Mouse (Mus musculus) forebrain, postnatal 0 days (tissue): Measurements from ENCODE around the gene Cstb. TPM values are rescaled to one million over a fixed set of nuclear protein-coding genes. Genes with fewer than 3 reads are reported as not detected.

Experiments
- ATAC-seq: fragments of 200-750 bp; cut with Nextera tagmentation; 2 replicates; pipeline ENCODE4 v1.8.0; 2017; ENCODE audit warnings: mild to moderate bottlenecking, moderate library complexity
- DNase-seq: peaks from one replicate; pipeline ENCODE4 v3.0.0-alpha.2; 2015
- H3K27ac ChIP-seq: fragments of 300-500 bp; sonication (generic); 2 replicates; pipeline ENCODE4 v1.5.1; 2014; ENCODE audit warnings: low read depth, mild to moderate bottlenecking, antibody characterized with exemption, low read length, moderate library complexity, mixed read lengths
- H3K27me3 ChIP-seq: fragments of 300-500 bp; sonication (generic); 2 replicates; pipeline ENCODE4 v1.6.1; 2014; ENCODE audit warnings: mild to moderate bottlenecking, low read length, mixed read lengths; ENCODE audit not compliant: insufficient read depth
- H3K36me3 ChIP-seq: fragments of 300-500 bp; sonication (generic); 2 replicates; pipeline ENCODE4 v1.6.1; 2014; ENCODE audit warnings: mild to moderate bottlenecking, moderate library complexity; ENCODE audit not compliant: insufficient read depth
- H3K4me1 ChIP-seq: fragments of 300-500 bp; sonication (generic); 2 replicates; pipeline ENCODE4 v1.6.1; 2014; ENCODE audit warnings: antibody characterized with exemption; ENCODE audit not compliant: insufficient read depth
- H3K4me2 ChIP-seq: fragments of 300-500 bp; sonication (generic); 2 replicates; pipeline ENCODE4 v1.6.1; 2014; ENCODE audit warnings: low read depth, mild to moderate bottlenecking, moderate library complexity
- H3K4me3 ChIP-seq: fragments of 300-500 bp; sonication (generic); 2 replicates; pipeline ENCODE4 v1.5.1; 2014; ENCODE audit warnings: low read depth, low read length, mixed read lengths
- H3K9ac ChIP-seq: fragments of 300-500 bp; sonication (generic); 2 replicates; pipeline ENCODE4 v1.6.1; 2014; ENCODE audit warnings: mild to moderate bottlenecking
- H3K9me3 ChIP-seq: fragments of 300-500 bp; sonication (generic); 2 replicates; pipeline ENCODE4 v1.6.1; 2016; ENCODE audit warnings: low read length
- CTCF ChIP-seq: sonication (generic); IDR thresholded peaks from 2 replicates; pipeline ENCODE4 v1.5.1; 2016; ENCODE audit warnings: antibody characterized with exemption, control low read depth, low read depth
- WGBS: fragments of 180-500 bp; shearing (Covaris S2); extraction: QIAGEN DNeasy Blood & Tissue Kit; methylation state at CpG from one replicate; pipeline ENCODE4 v1.1.7; 2014; 5-methylcytosine and 5-hydroxymethylcytosine counted together
- polyA plus RNA-seq: library from polyadenylated mRNA; unstranded; fragments of >200 nt; fragmentation: Nextera tagmentation; extraction: Ambion mirVana; gene quantifications from 2 replicates; pipeline ENCODE4 v1.2.1, GENCODE M21; 2015
- total RNA-seq: library from RNA; depleted of rRNA; stranded (reverse); fragments of >200 nt; gene quantifications from 2 replicates; pipeline ENCODE4 v1.2.3, GENCODE M21; 2014

The Cstb gene
- total and polyA plus RNA-seq, 2 experiments from 2014 or later, result 55.2 to 147 TPM

GRCm38 (mm10) chr10:78446195-78446594, 20.7 kb downstream of the Cstb start:
- Histone ChIP-seq H3K4me1 (no peaks in the 10 kb centered on the region), H3K4me3 (no peak overlapping the region), H3K4me2 (no peak overlapping the region), H3K27me3 (no peaks in the 10 kb centered on the region), H3K9me3 (no peaks in the 10 kb centered on the region), H3K36me3 (peaks cover 66% of the 10 kb centered on the region), H3K27ac (no peak overlapping the region), H3K9ac (no peak overlapping the region)
- DNase-seq (no peak), ATAC-seq (no peak)
- no peak for TF ChIP-seq CTCF
- WGBS, result 100% methylated on average over 3 of the region's 3 CpGs

DNA sequence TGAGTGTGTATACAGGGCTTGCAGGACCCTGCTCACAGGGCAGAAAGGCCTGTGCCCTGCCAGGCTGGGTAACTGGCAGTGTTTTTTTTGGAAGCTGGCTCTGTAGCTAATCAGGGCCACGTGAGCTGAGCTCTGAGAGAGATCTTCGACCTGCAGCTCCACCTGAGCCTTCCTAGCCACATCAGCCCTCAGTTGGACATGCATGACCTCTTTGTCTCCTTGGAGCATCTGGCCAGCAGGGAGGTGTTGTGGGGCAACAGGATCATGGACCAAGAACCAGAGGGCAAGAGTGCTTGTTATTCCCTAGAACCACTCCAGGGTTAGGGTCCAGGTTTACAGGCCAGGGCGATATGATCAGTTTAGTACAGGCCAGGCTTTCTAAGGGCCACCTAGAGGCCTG, 21.9 kb downstream of the Cstb start:
- Histone ChIP-seq H3K4me1 (no peaks in the 10 kb centered on the region), H3K36me3 (peaks cover 61% of the 10 kb centered on the region), H3K4me3 (no peak overlapping the region), H3K4me2 (no peak overlapping the region), H3K27me3 (no peaks in the 10 kb centered on the region), H3K9me3 (no peaks in the 10 kb centered on the region), H3K27ac (no peak overlapping the region), H3K9ac (no peak overlapping the region)
- WGBS, result 93% methylated on average over 3 of the region's 3 CpGs
- TF ChIP-seq CTCF, result no peak
- ATAC-seq (no peak), DNase-seq (no peak)

- peaks cover 38% of the 10 kb centered on the region for H3K36me3 ChIP-seq
- no peak overlapping the region for H3K4me3 ChIP-seq
- H3K4me2 ChIP-seq, result no peak overlapping the region
- ATAC-seq (no peak; the same call in 1 of the 2 replicates), DNase-seq (no peak)
- WGBS, result 84% methylated on average over 5 of the region's 5 CpGs
- H3K9ac ChIP-seq, result no peak overlapping the region
- H3K4me1 ChIP-seq, result no peaks in the 10 kb centered on the region
- no peaks in the 10 kb centered on the region for H3K9me3 ChIP-seq
- no peaks in the 10 kb centered on the region for H3K27me3 ChIP-seq
- H3K27ac ChIP-seq, result no peak overlapping the region
- peak; percentile 41; the same call in 1 of the 2 replicates for TF ChIP-seq CTCF
Measured at GRCm38 (mm10) chr10:78450761-78451160, 25.3 kb downstream of the Cstb start.

- H3K9ac ChIP-seq, result no peak overlapping the region
- DNase-seq (no peak), ATAC-seq (peak; percentile 49)
- peaks cover 21% of the 10 kb centered on the region for H3K36me3 ChIP-seq
- no peaks in the 10 kb centered on the region for H3K27me3 ChIP-seq
- TF ChIP-seq CTCF, result no peak
- H3K9me3 ChIP-seq, result no peaks in the 10 kb centered on the region
- no peaks in the 10 kb centered on the region for H3K4me1 ChIP-seq
- H3K4me2 ChIP-seq, result no peak overlapping the region
- no peak overlapping the region for H3K4me3 ChIP-seq
- no peak overlapping the region for H3K27ac ChIP-seq
- 34% methylated on average over 4 of the region's 4 CpGs for WGBS
Measured at GRCm38 (mm10) chr10:78452641-78453040, 27.2 kb downstream of the Cstb start.

GRCm38 (mm10) chr10:78456696-78457095, 31.2 kb downstream of the Cstb start:
- WGBS, result 43% methylated on average over 13 of the region's 13 CpGs
- ATAC-seq (no peak), DNase-seq (peak; percentile 14)
- Histone ChIP-seq H3K4me2 (no peak overlapping the region), H3K27ac (no peak overlapping the region), H3K4me1 (no peaks in the 10 kb centered on the region), H3K27me3 (no peaks in the 10 kb centered on the region), H3K9me3 (no peaks in the 10 kb centered on the region), H3K4me3 (no peak overlapping the region), H3K9ac (0 out of 2 replicates have a peak overlapping the region, but pooled peaks have one; percentile 6), H3K36me3 (no peaks in the 10 kb centered on the region)
- TF ChIP-seq CTCF, result no peak

- WGBS, result 34% methylated on average over 9 of the region's 10 CpGs
- peak; percentile 13 for DNase-seq
- no peak overlapping the region for H3K27ac ChIP-seq
- no peak overlapping the region for H3K4me3 ChIP-seq
- H3K9me3 ChIP-seq, result no peaks in the 10 kb centered on the region
- H3K36me3 ChIP-seq, result no peaks in the 10 kb centered on the region
- H3K9ac ChIP-seq, result no peak overlapping the region
- no peaks in the 10 kb centered on the region for H3K27me3 ChIP-seq
- no peaks in the 10 kb centered on the region for H3K4me1 ChIP-seq
- ATAC-seq, result peak; percentile 68
- TF ChIP-seq CTCF, result 0 out of 2 replicates have a peak, but pooled peaks have one; percentile 3
- H3K4me2 ChIP-seq, result no peak overlapping the region
Measured at GRCm38 (mm10) chr10:78457495-78458347, 32.3 kb downstream of the Cstb start.

- Histone ChIP-seq H3K4me3 (no peak overlapping the region), H3K4me2 (no peak overlapping the region), H3K27me3 (no peaks in the 10 kb centered on the region), H3K36me3 (no peaks in the 10 kb centered on the region), H3K9me3 (no peaks in the 10 kb centered on the region), H3K9ac (no peak overlapping the region), H3K27ac (no peak overlapping the region), H3K4me1 (peaks cover 2% of the 10 kb centered on the region; the same call in 1 of the 2 replicates)
- WGBS, result 69% methylated on average over 5 of the region's 5 CpGs
- DNase-seq (no peak), ATAC-seq (peak; percentile 30)
- TF ChIP-seq CTCF, result no peak
Measured at GRCm38 (mm10) chr10:78458348-78459111, 33.1 kb downstream of the Cstb start.
